Comparison of ENCODE assay signal across 12 mouse cellular contexts in genomic region chr8:72573450-72573849, GRCm38 (mm10). TPM values are rescaled to one million over a fixed set of nuclear protein-coding genes. Genes with fewer than 3 reads are reported as not detected.
DNase-seq lines count a peak whose midpoint lies in the region; ATAC-seq and TF ChIP-seq lines count a peak whose summit lies in the region.
"Had no signal": no experiment of that assay in that cellular context is flagged by ENCODE, and none has a peak within 500 bp of the region (broad histone marks: within the 10 kb centered on the region; RNA-seq: fewer than 3 reads in every experiment).

No protein-coding gene starts in this region.

- peak overlapping the region; percentile 82 for H3K4me2 ChIP-seq in heart, embryonic 11.5 days
- peak overlapping the region; percentile 84 for H3K4me2 ChIP-seq in midbrain, postnatal 0 days (ENCODE audit: low read depth, low read length, poor library complexity, severe bottlenecking)

- no peak for TF ChIP-seq CTCF in midbrain, postnatal 0 days (IDR thresholded peaks at IDR 0.05)

- 87% methylated on average over 6 of the region's 6 CpGs for WGBS in heart, embryonic 11.5 days (ENCODE audit: insufficient replicate concordance)
- WGBS in midbrain, postnatal 0 days: 43% methylated on average over 6 of the region's 6 CpGs

- peaks cover 10% of the 10 kb centered on the region for H3K36me3 ChIP-seq in heart, embryonic 11.5 days (ENCODE audit: control insufficient read depth, insufficient read depth, low read length)
- H3K36me3 ChIP-seq in midbrain, postnatal 0 days (ENCODE audit: insufficient read depth, low read length): peaks cover 11% of the 10 kb centered on the region; the same call in 1 of the 2 replicates

- no peaks in the 10 kb centered on the region for H3K9me3 ChIP-seq in heart, embryonic 11.5 days (replicated peaks; ENCODE audit: control insufficient read depth, low read length)
- no peaks in the 10 kb centered on the region for H3K9me3 ChIP-seq in midbrain, postnatal 0 days (ENCODE audit: low read length)

- H3K27me3 ChIP-seq in heart, embryonic 11.5 days (ENCODE audit: control insufficient read depth, insufficient read depth, low read length): no peaks in the 10 kb centered on the region
- no peaks in the 10 kb centered on the region for H3K27me3 ChIP-seq in midbrain, postnatal 0 days (ENCODE audit: insufficient read depth, low read length)

- peak overlapping the region; percentile 69; the same call in 1 of the 2 replicates for H3K4me3 ChIP-seq in heart, embryonic 11.5 days (ENCODE audit: low read depth, low read length)
- peak overlapping the region; percentile 57; the same call in 1 of the 2 replicates for H3K4me3 ChIP-seq in midbrain, postnatal 0 days (ENCODE audit: low read depth, low read length)

- no peak overlapping the region for H3K9ac ChIP-seq in heart, embryonic 11.5 days (ENCODE audit: low read depth, low read length)
- no peak overlapping the region for H3K9ac ChIP-seq in midbrain, postnatal 0 days (replicated peaks; ENCODE audit: low read length, poor library complexity, severe bottlenecking)
- H3K9ac ChIP-seq: liver, embryonic 14.5 days had no signal

- no peak overlapping the region for H3K27ac ChIP-seq in heart, embryonic 11.5 days (ENCODE audit: low read depth, low read length)
- H3K27ac ChIP-seq in midbrain, postnatal 0 days (ENCODE audit: low read depth, low read length): no peak overlapping the region
- H3K27ac ChIP-seq: liver, embryonic 14.5 days had no signal

- ATAC-seq in heart, embryonic 11.5 days (replicated peaks; ENCODE audit: insufficient number of reproducible peaks, low FRiP score, low TSS enrichment): no peak
- ATAC-seq in midbrain, postnatal 0 days (ENCODE audit: low FRiP score): no peak

- DNase-seq in heart, adult 9 months (ENCODE audit: low spot score in 2 of 2): no peak
- DNase-seq in left cerebral cortex, adult 18-20 months (ENCODE audit: low spot score in 2 of 2): peak; percentile 20 to 30
- DNase-seq in left cerebral cortex, adult 11 months (ENCODE audit: low spot score): no peak
- peak; percentile 78 for DNase-seq in brain, adult 2 months (ENCODE audit: low read depth, low spot score)
- DNase-seq in midbrain, postnatal 0 days (ENCODE audit: low spot score): no peak
- DNase-seq in kidney, adult 18-20 months: no peak
- no peak for DNase-seq in retina, embryonic 14.5 days (ENCODE audit: low spot score)
- DNase-seq: adrenal gland, adult 2 months; kidney, adult 8-10 months; thymus, postnatal 14 days had no signal

- peaks cover 22% of the 10 kb centered on the region for H3K4me1 ChIP-seq in heart, embryonic 11.5 days (ENCODE audit: control insufficient read depth, insufficient read depth, low read length)
- H3K4me1 ChIP-seq in midbrain, postnatal 0 days (ENCODE audit: insufficient read depth, low read length): peaks cover 15% of the 10 kb centered on the region

RNA-seq across cellular contexts. Expression of gene Tmem38a, which starts 1.6 kb away (rescaled TPM):
- 55.4 and 64.6 TPM in 2 replicates for polyA plus RNA-seq in heart, embryonic 11.5 days (2014; fragmentation: Nextera tagmentation; extraction: Ambion mirVana)
- total RNA-seq in left cerebral cortex, adult 18-20 months (2021): 100 to 1,000 TPM in 1 of 2 experiments, 10 to 100 TPM in 1; 96.5 to 101 TPM
- total RNA-seq in midbrain, postnatal 0 days (2014; rRNA removed): 64.6 and 73.7 TPM in 2 replicates
- 36.7 and 44.7 TPM in 2 replicates for polyA plus RNA-seq in midbrain, postnatal 0 days (2015; fragmentation: Nextera tagmentation; extraction: Ambion mirVana)

RNA-seq across cellular contexts. Expression of gene Smim7, which starts 2.6 kb away (rescaled TPM):
- 101 and 114 TPM in 2 replicates for polyA plus RNA-seq in heart, embryonic 11.5 days (2014; fragmentation: Nextera tagmentation; extraction: Ambion mirVana)
- total RNA-seq in left cerebral cortex, adult 18-20 months (2021): 100 to 1,000 TPM; 128 to 130 TPM
- 89.0 and 99.9 TPM in 2 replicates for total RNA-seq in midbrain, postnatal 0 days (2014; rRNA removed)
- 155 and 156 TPM in 2 replicates for polyA plus RNA-seq in midbrain, postnatal 0 days (2015; fragmentation: Nextera tagmentation; extraction: Ambion mirVana)

RNA-seq across cellular contexts. Expression of gene Med26, which starts 25.4 kb away (rescaled TPM):
- 8.5 and 9.0 TPM in 2 replicates for polyA plus RNA-seq in heart, embryonic 11.5 days (2014; fragmentation: Nextera tagmentation; extraction: Ambion mirVana)
- 10 to 100 TPM; 10.2 to 11.2 TPM for total RNA-seq in left cerebral cortex, adult 18-20 months (2021)
- total RNA-seq in midbrain, postnatal 0 days (2014; rRNA removed): 16.2 and 17.8 TPM in 2 replicates
- polyA plus RNA-seq in midbrain, postnatal 0 days (2015; fragmentation: Nextera tagmentation; extraction: Ambion mirVana): 17.4 and 19.1 TPM in 2 replicates

Comparison
In these comparisons a context has a peak if more than half of its experiments do, and no peak if none do; other contexts are left out.
1. DNase-seq: peak in left cerebral cortex, adult 18-20 months (2 of 2) and brain, adult 2 months (single experiment); none in heart, adult 9 months (0 of 2), left cerebral cortex, adult 11 months (single experiment), midbrain, postnatal 0 days (single experiment), kidney, adult 18-20 months (single experiment) and retina, embryonic 14.5 days (single experiment).